Comparison of ENCODE assay signal across 11 mouse cellular contexts in the genomic region with DNA sequence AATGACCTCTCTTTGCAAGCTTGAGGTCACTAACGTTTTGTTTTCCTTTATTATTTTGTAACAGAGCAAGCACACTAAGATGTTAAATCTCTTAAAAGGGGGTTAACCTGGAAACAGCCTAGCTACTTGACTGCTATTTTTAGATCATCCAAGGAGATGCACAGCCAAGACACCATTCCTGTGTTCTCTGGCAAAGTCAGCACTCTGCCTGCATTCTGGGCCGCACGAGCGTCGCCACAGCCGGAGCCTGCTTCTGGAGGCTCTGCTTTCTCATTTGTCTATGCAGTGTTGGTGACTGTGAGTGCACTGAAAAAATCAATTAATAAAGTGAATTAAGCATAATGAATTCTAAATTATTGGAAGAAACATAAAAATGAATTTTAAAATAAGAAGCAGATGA.
DNase-seq lines count a peak whose midpoint lies in the region; ATAC-seq and TF ChIP-seq lines count a peak whose summit lies in the region.
"Had no signal": no experiment of that assay in that cellular context is flagged by ENCODE, and none has a peak within 500 bp of the region (broad histone marks: within the 10 kb centered on the region; RNA-seq: fewer than 3 reads in every experiment).

No protein-coding gene starts in this region.

- H3K4me1 ChIP-seq in heart, embryonic 10.5 days, result peaks cover 29% of the 10 kb centered on the region
- peaks cover 31% of the 10 kb centered on the region for H3K4me1 ChIP-seq in hindbrain, embryonic 16.5 days (ENCODE audit: control insufficient read depth, insufficient read depth, low read depth, low read length)
- peaks cover 4% of the 10 kb centered on the region for H3K4me1 ChIP-seq in kidney, embryonic 14.5 days (ENCODE audit: control insufficient read depth, insufficient read depth, low read length)

- WGBS in heart, embryonic 10.5 days, result 38% methylated on average over 6 of the region's 6 CpGs
- WGBS in hindbrain, embryonic 16.5 days, result 20% methylated on average over 6 of the region's 6 CpGs
- 71% methylated on average over 6 of the region's 6 CpGs for WGBS in kidney, embryonic 14.5 days

- H3K4me2 ChIP-seq in hindbrain, embryonic 16.5 days (ENCODE audit: low read length), result no peak overlapping the region
- H3K4me2 ChIP-seq in kidney, embryonic 14.5 days (replicated peaks; ENCODE audit: low read depth, low read length), result no peak overlapping the region
- H3K4me2 ChIP-seq: neural tube, embryonic 12.5 days had no signal

- TF ChIP-seq CTCF in layer of hippocampus, adult 2 months (conservative IDR thresholded peaks at IDR 0.05), result no peak

- no peaks in the 10 kb centered on the region for H3K9me3 ChIP-seq in heart, embryonic 10.5 days
- H3K9me3 ChIP-seq in hindbrain, embryonic 16.5 days (ENCODE audit: control insufficient read depth, low read length), result no peaks in the 10 kb centered on the region
- no peaks in the 10 kb centered on the region for H3K9me3 ChIP-seq in kidney, embryonic 14.5 days (ENCODE audit: control insufficient read depth, low read length)
- H3K9me3 ChIP-seq: neural tube, embryonic 12.5 days had no signal

- DNase-seq in layer of hippocampus, adult 2 months (ENCODE audit: low spot score in 2 of 2), result no peak
- DNase-seq in layer of hippocampus, postnatal 10 days (ENCODE audit: low spot score in 2 of 2), result no peak
- no peak for DNase-seq in heart, embryonic 10.5 days (ENCODE audit: low spot score)
- no peak for DNase-seq in spleen, postnatal 36 days (ENCODE audit: low spot score in 2 of 2)
- DNase-seq in urinary bladder, postnatal 25 days (ENCODE audit: low spot score), result no peak
- DNase-seq: kidney, adult 18-20 months; lung, postnatal 14 days; thymus, postnatal 36 days had no signal

- H3K36me3 ChIP-seq in heart, embryonic 10.5 days, result no peaks in the 10 kb centered on the region
- H3K36me3 ChIP-seq in hindbrain, embryonic 16.5 days (ENCODE audit: control insufficient read depth, insufficient read depth, low read length), result no peaks in the 10 kb centered on the region
- H3K36me3 ChIP-seq in kidney, embryonic 14.5 days (ENCODE audit: control insufficient read depth, insufficient read depth, low read length), result no peaks in the 10 kb centered on the region
- H3K36me3 ChIP-seq: neural tube, embryonic 12.5 days had no signal

- no peak overlapping the region for H3K4me3 ChIP-seq in layer of hippocampus, adult 2 months
- H3K4me3 ChIP-seq in heart, embryonic 10.5 days, result no peak overlapping the region
- H3K4me3 ChIP-seq in hindbrain, embryonic 16.5 days (ENCODE audit: low read length), result no peak overlapping the region
- H3K4me3 ChIP-seq in kidney, embryonic 14.5 days (ENCODE audit: low read length), result no peak overlapping the region
- H3K4me3 ChIP-seq: neural tube, embryonic 12.5 days had no signal

- H3K27me3 ChIP-seq in heart, embryonic 10.5 days (ENCODE audit: insufficient read depth, poor library complexity, severe bottlenecking), result no peaks in the 10 kb centered on the region
- H3K27me3 ChIP-seq in hindbrain, embryonic 16.5 days (replicated peaks; ENCODE audit: control insufficient read depth, insufficient read depth, low read length), result no peaks in the 10 kb centered on the region
- no peaks in the 10 kb centered on the region for H3K27me3 ChIP-seq in kidney, embryonic 14.5 days (ENCODE audit: control insufficient read depth, insufficient read depth, low read length)
- H3K27me3 ChIP-seq: neural tube, embryonic 12.5 days had no signal

- H3K27ac ChIP-seq in layer of hippocampus, adult 2 months, result peak overlapping the region; percentile 52; the same call in 1 of the 2 replicates
- H3K27ac ChIP-seq in heart, embryonic 10.5 days, result peak overlapping the region; percentile 31; the same call in 1 of the 2 replicates
- peak overlapping the region; percentile 61 for H3K27ac ChIP-seq in hindbrain, embryonic 16.5 days (ENCODE audit: low read depth, low read length)
- no peak overlapping the region for H3K27ac ChIP-seq in kidney, embryonic 14.5 days (ENCODE audit: low read depth, low read length)

- 0 out of 2 replicates have a peak, but pooled peaks have one; percentile 43 for ATAC-seq in hindbrain, embryonic 16.5 days
- ATAC-seq in kidney, embryonic 14.5 days (ENCODE audit: low FRiP score, low TSS enrichment), result no peak

- H3K9ac ChIP-seq in hindbrain, embryonic 16.5 days (ENCODE audit: low read depth, low read length), result no peak overlapping the region
- H3K9ac ChIP-seq in kidney, embryonic 14.5 days (ENCODE audit: low read depth, low read length), result no peak overlapping the region
- H3K9ac ChIP-seq: neural tube, embryonic 12.5 days had no signal
